ENCODE assay signal across 8 mouse cellular contexts in the genomic region with DNA sequence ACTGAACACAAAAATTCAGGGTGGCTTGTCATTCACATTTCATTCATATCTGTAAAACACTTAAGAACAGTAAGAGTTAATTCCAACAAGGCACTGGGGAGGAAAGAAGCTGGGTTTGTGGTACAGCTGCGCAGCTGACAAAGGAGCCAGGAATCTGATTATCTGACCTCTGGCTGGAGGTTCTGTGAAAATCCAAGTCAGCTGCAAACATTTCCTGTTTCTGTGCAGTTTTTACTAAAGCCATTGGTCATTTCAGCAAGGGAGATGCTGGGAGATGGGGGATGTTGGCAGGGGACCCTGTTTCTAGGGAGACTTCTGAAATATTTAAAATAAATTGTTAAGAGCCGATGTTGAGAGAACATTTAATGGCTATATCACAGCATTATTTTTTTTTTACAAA.
DNase-seq lines count a peak whose midpoint lies in the region; ATAC-seq and TF ChIP-seq lines count a peak whose summit lies in the region.
"Had no signal": no experiment of that assay in that cellular context is flagged by ENCODE, and none has a peak within 500 bp of the region (broad histone marks: within the 10 kb centered on the region; RNA-seq: fewer than 3 reads in every experiment).

No protein-coding gene starts in this region.

- H3K27me3 ChIP-seq in intestine, embryonic 14.5 days (replicated peaks; ENCODE audit: control insufficient read depth, insufficient read depth, low read length), result no peaks in the 10 kb centered on the region
- no peaks in the 10 kb centered on the region for H3K27me3 ChIP-seq in intestine, postnatal 0 days (replicated peaks; ENCODE audit: control insufficient read depth, insufficient read depth, low read length)
- no peaks in the 10 kb centered on the region for H3K27me3 ChIP-seq in neural tube, embryonic 15.5 days (replicated peaks)

- H3K27ac ChIP-seq in intestine, embryonic 14.5 days (ENCODE audit: low read depth), result peak overlapping the region; percentile 75
- H3K27ac ChIP-seq in intestine, postnatal 0 days (ENCODE audit: low read depth, low read length), result no peak overlapping the region
- H3K27ac ChIP-seq in embryonic fibroblast, embryonic 13.5 days (ENCODE audit: insufficient read depth, low read length), result peak overlapping the region; percentile 94
- H3K27ac ChIP-seq in neural tube, embryonic 15.5 days (replicated peaks), result 0 out of 2 replicates have a peak overlapping the region, but pooled peaks have one; percentile 23

- 24% methylated on average over 2 of the region's 2 CpGs for WGBS in intestine, embryonic 14.5 days
- 56% methylated on average over 2 of the region's 2 CpGs for WGBS in intestine, postnatal 0 days
- 34% methylated on average over 2 of the region's 2 CpGs for WGBS in neural tube, embryonic 15.5 days

- H3K9me3 ChIP-seq in intestine, embryonic 14.5 days (ENCODE audit: control insufficient read depth, low read length), result no peaks in the 10 kb centered on the region
- H3K9me3 ChIP-seq in intestine, postnatal 0 days (ENCODE audit: control insufficient read depth), result no peaks in the 10 kb centered on the region
- H3K9me3 ChIP-seq in neural tube, embryonic 15.5 days (replicated peaks), result no peaks in the 10 kb centered on the region

- DNase-seq in intestine, embryonic 14.5 days (ENCODE audit: low spot score), result no peak
- peak; percentile 49 for DNase-seq in kidney, postnatal 10 days
- no peak for DNase-seq in urinary bladder, postnatal 36 days (ENCODE audit: low spot score in 2 of 2)
- DNase-seq: liver had no signal

- no peak overlapping the region for H3K4me3 ChIP-seq in intestine, embryonic 14.5 days (ENCODE audit: low read depth, low read length)
- no peak overlapping the region for H3K4me3 ChIP-seq in intestine, postnatal 0 days (ENCODE audit: low read depth, low read length)
- H3K4me3 ChIP-seq in embryonic fibroblast, embryonic 13.5 days (ENCODE audit: insufficient read depth, low read length), result no peak overlapping the region
- no peak overlapping the region for H3K4me3 ChIP-seq in neural tube, embryonic 15.5 days (replicated peaks)

- ATAC-seq in intestine, embryonic 14.5 days (replicated peaks; ENCODE audit: low FRiP score, low TSS enrichment, low read depth), result no peak
- ATAC-seq in intestine, postnatal 0 days, result no peak
- ATAC-seq in neural tube, embryonic 15.5 days (ENCODE audit: low FRiP score), result no peak
- ATAC-seq in cerebellum, adult (ENCODE audit: insufficient number of reproducible peaks, low FRiP score, low TSS enrichment), result no peak

- peaks cover 2% of the 10 kb centered on the region; the same call in 1 of the 2 replicates for H3K4me1 ChIP-seq in intestine, embryonic 14.5 days (replicated peaks; ENCODE audit: control insufficient read depth, insufficient read depth, low read length)
- H3K4me1 ChIP-seq in intestine, postnatal 0 days (replicated peaks; ENCODE audit: control insufficient read depth, insufficient read depth, low read length), result 0 out of 2 replicates have a peak, but pooled peaks cover 4% of the 10 kb centered on the region
- peaks cover 6% of the 10 kb centered on the region for H3K4me1 ChIP-seq in embryonic fibroblast, embryonic 13.5 days (ENCODE audit: control insufficient read depth, insufficient read depth, low read length)
- H3K4me1 ChIP-seq in neural tube, embryonic 15.5 days, result peaks cover 10% of the 10 kb centered on the region; the same call in 1 of the 2 replicates

- no peak for TF ChIP-seq POLR2A in embryonic fibroblast, embryonic 13.5 days (IDR thresholded peaks at IDR 0.05; ENCODE audit: low read depth, low read length)

- no peak overlapping the region for H3K9ac ChIP-seq in intestine, embryonic 14.5 days (ENCODE audit: low read length)
- H3K9ac ChIP-seq in intestine, postnatal 0 days (ENCODE audit: low read depth, low read length), result no peak overlapping the region
- H3K9ac ChIP-seq in neural tube, embryonic 15.5 days (replicated peaks), result no peak overlapping the region

- TF ChIP-seq CTCF in intestine, postnatal 0 days (IDR thresholded peaks at IDR 0.05; ENCODE audit: low read depth), result no peak
- TF ChIP-seq CTCF in embryonic fibroblast, embryonic 13.5 days (IDR thresholded peaks at IDR 0.05; ENCODE audit: borderline replicate concordance, insufficient read depth, low read length), result no peak

- no peak overlapping the region for H3K4me2 ChIP-seq in intestine, embryonic 14.5 days (ENCODE audit: low read length)
- no peak overlapping the region for H3K4me2 ChIP-seq in intestine, postnatal 0 days (replicated peaks; ENCODE audit: low read depth)
- no peak overlapping the region for H3K4me2 ChIP-seq in neural tube, embryonic 15.5 days

- H3K36me3 ChIP-seq in intestine, embryonic 14.5 days (ENCODE audit: control insufficient read depth, insufficient read depth, low read length), result no peaks in the 10 kb centered on the region
- no peaks in the 10 kb centered on the region for H3K36me3 ChIP-seq in intestine, postnatal 0 days (ENCODE audit: control insufficient read depth, insufficient read depth)
- H3K36me3 ChIP-seq in neural tube, embryonic 15.5 days, result no peaks in the 10 kb centered on the region
